Mouse (Mus musculus) embryo, embryonic 11.5 days (tissue): ENCODE measurements around the gene Tenm2.

Experiments
- DNase-seq: peaks from one replicate; pipeline ENCODE4 v3.0.0-alpha.2; 2012; ENCODE audit warnings: low read depth, low spot score

Gene Tenm2

DNA sequence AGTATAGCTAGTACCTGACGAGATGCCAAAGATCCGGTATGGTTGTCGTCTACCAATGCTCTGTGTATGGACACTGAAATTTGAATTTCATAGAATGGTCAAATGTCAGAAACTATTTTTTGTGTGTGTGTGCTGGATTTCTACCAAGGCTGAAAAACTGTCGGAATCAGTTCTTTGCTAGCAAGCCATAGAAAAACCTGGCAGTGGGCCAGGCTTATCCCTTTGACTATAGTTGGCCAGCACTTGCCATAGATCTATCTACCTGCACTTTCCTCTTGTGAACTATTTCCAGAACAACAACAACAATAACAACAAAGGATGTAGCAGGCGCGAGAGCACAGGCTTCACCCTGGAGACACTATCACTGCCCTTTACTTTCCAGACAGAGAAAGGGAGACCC lies 1098.5 kb downstream of the Tenm2 start:
- DNase-seq = no peak

- no peak for DNase-seq
Observed at GRCm38 (mm10) chr11:36134645-36135044, 1101.1 kb downstream of the Tenm2 start.

GRCm38 (mm10) chr11:36123275-36123674 lies 1112.5 kb downstream of the Tenm2 start:
- no peak for DNase-seq

DNA sequence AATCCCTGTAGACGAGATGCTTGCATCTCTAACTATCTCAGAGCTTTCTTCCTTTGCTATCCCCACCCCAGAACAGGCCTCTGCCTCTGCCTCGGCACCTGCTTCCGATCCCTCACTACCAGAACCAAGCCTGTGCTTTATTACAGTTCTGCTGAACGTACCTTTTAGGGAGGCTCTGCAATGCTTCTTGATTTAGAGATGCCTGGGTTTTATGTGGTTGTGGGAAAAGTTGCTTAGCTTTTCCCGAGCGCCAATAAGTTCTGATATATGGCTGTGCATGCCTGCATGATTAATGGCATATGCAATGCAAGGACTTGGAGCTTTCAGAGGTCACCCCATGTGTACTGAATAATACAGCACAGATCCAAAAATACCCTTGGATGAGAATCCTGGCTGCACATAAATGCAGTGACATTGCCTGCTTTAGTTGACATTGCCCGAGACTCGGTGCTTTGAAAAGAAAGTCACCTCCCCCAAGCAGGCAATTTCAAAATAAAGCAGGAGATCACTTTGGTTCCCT lies 1114.3 kb downstream of the Tenm2 start:
- DNase-seq = no peak

GRCm38 (mm10) chr11:36120591-36121409 lies 1115.0 kb downstream of the Tenm2 start:
- no peak for DNase-seq

DNA sequence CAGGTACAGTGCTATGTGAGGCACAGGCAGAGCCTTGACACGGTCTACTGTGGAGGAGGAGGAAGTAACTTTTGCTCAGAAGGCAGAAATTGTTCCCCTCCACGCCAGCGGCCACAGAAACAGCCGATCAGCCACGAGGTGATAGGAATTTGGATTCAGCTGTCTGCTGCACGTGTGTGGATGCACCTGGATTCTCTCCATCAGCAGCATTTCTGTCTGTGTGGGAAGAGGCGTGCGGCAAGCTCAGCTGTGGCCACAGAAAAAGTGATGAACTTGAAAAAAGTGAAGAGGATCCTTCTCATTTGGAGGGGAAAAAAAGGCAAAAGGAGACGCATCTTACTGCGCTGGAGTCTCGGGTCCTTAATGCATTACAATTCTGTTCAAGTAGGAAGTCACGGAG lies 1122.4 kb downstream of the Tenm2 start:
- DNase-seq = no peak

GRCm38 (mm10) chr11:36108970-36109731 lies 1126.6 kb downstream of the Tenm2 start:
- DNase-seq = no peak

GRCm38 (mm10) chr11:36107840-36108239 lies 1127.9 kb downstream of the Tenm2 start:
- no peak for DNase-seq

DNA sequence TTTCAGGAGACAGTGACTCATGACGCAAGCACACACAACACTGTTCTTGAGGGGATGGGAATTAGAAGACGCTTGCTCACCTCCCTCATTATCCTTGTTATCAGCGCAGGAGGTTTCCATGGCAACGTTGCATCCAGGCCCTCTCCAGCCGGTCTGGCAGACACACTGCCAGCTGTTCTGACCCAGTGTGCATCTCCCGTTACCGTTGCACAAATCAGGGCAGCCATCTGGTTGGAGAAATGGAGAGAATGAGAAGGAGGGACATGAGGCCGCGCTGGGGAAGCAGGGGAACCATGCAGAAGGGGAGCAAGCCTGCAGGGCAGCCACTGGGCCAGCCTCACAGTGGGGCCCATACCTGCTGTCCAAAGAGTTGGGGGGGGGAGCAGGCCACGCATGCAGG lies 1129.1 kb downstream of the Tenm2 start:
- no peak for DNase-seq

DNA sequence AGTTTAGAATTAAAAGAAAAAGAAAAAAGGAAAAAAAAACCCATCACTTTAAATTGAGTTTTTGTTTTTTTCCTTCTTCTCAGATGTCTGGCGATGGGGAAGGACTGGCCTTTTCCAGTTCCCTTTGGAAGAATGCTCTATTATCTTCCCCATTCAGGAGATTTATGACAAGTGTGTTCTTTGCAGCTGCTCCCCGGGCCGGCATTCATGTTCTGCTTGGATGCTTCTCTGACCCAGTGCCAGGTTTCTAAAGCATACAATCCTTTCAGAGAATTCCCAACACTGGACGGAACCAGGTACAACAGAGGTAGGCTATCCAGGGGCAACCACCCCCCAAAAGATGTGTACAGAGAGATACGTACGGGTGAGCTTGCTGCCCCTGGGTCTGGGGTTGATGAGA lies 1132.2 kb downstream of the Tenm2 start:
- DNase-seq = no peak

DNA sequence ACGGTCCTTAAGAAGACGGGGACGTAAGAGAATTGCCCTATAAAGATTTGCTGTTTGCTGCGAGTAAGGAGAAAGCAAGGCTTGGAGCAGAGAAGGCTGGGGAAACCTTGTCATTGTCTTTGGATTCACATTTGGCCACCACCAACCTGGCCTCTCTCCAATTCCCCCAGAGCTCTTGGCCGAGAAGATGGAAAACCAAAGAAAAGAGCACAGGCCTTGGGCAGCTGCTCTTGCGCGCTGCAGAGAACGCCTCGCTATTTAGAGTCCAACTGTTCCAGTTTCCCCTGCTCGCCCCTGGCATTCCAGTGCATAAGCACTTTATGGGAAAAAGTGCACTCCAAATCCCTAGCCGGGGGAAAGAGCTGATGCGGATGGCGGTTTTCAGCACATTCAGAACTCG lies 1139.5 kb downstream of the Tenm2 start:
- no peak for DNase-seq

GRCm38 (mm10) chr11:36090210-36090609 lies 1145.6 kb downstream of the Tenm2 start:
- no peak for DNase-seq

DNA sequence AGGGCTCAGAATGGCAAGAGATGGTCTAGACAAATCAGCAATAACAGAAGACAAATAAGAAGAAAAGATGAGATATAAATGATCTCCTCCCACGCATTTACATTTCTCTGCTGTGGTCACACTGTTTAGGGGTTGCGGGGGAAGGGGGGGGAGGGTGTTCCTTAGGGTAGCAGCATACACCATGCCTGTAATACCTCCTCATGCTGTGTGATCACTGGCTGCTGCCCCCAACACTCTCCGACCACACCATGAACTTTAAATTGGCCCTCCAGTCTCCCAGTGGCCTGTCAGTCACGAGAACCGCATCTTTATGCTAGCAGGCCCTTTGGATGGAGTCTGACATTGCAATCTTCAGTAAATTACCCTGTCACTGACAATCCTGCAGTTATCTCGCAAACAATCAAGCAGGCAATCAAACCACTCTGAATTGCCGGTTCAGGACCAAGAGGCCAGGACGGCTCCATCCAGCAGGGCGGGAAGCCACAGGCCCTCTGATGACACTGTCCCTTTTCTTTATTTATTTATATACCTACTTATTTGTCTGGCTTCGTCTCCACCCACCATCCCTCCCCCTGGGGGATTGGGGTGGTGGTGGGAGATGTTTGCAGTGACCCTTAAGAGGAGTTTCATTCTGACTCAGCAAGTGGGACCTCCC lies 1154.2 kb downstream of the Tenm2 start:
- DNase-seq = no peak

- DNase-seq = no peak
Observed at GRCm38 (mm10) chr11:36080766-36081165, 1155.0 kb downstream of the Tenm2 start.

DNA sequence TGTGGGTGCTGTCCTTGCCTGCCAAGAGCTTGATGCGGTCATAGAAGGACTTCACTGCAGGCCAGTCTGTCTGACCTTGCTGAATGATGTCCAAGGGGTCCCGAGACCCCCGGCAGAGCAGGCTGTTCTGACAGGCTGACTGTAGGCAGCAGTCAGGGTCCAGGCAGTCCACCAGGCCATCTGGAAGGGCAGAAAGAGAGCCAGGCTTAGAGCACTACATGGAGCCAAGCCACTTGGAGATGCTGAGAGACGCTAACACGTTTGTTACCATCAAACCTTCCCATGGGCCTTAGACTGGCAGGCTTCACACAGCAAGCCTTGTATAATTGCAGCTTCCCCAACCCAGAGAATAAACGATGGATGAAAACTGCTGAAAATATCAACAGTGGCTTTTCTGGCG lies 1157.4 kb downstream of the Tenm2 start:
- no peak for DNase-seq

DNA sequence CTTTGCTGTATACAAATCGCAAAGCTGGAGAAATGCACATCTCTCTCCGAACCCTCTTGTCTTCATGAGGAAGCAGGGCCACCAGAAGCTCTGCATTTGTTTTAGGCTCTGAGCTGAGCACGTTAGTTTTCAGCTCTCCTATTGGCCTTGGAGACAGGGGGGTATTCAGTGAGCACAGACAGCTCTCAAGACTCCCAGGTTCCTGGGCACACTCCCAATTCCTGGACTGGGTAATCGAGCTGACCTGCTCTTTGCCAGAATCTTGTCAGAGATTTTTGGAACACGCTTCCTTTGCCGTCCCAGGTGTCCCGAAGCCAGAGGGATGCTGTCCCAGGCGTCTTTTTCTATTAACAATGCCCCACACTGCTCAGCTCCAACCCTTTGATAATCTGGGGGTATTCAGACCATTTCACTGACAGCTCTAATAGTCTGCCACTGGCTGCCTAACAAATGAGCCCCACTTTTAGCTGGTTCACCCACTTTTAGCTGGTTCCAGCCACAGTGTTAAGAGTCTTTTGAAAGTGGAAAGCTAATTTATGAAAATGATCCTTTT lies 1161.7 kb downstream of the Tenm2 start:
- DNase-seq = no peak

DNA sequence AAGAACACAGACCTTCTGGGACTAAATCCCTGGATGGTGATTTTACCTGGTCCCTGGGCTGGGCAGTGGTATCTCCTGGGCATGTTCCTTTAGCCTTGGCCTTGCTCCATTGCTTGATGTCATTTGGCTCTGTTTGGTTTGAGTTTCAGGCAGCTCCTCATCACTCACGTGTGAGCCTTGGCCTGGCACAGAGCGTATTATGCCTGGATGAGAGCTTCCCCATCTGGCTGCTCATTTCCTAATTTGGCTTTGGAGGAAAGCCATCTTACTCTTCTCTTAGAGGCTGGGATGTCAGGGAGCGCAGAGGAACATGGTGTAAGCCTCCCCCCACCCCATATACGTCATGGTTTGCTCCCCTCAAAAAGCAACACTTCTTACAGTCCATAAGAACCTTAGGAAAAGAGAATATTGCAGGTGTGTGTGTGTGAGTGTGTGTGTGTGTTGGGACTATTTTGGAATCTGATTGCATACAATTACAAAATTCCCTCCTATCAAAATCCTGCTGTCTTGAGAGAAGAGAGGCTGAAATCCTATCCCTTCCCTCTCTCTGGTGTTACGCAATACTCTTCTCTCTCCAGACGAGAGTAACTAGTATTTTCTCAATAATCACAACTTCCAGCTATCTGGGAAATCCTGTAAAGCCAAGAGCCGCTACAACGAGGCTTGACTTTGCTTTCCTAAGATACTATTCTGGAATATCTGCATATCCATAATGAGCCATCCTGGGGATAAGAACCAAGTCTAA lies 1162.5 kb downstream of the Tenm2 start:
- DNase-seq = no peak

- DNase-seq = no peak
Observed at GRCm38 (mm10) chr11:36072646-36073045, 1163.1 kb downstream of the Tenm2 start.

GRCm38 (mm10) chr11:36072038-36072437 lies 1163.7 kb downstream of the Tenm2 start:
- DNase-seq = no peak

DNA sequence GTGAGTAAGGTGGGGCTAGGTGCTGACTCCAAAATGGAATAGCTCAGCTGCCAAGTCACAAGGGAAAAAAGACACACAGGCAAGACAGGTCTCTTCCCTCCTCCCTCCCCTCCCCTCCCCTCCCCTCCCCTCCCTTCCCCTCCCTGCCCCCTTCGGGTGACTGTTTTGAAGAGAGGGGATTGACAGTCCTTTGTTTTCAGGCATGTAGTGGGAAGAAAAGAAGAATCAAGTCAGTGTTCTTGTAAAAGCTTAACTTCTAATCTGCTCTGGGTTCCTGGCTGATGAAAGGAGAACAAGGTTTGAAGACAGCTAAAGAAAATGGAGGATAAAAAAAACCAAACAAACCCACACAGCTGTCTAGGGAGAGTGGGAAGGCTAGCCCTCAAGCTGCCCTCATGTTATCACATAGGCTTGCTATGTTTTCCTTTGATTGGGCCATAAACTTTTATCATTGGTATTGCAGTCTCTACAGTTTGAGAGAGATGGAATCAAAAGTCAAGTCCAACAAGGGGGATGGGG lies 1176.4 kb downstream of the Tenm2 start:
- DNase-seq = no peak

DNA sequence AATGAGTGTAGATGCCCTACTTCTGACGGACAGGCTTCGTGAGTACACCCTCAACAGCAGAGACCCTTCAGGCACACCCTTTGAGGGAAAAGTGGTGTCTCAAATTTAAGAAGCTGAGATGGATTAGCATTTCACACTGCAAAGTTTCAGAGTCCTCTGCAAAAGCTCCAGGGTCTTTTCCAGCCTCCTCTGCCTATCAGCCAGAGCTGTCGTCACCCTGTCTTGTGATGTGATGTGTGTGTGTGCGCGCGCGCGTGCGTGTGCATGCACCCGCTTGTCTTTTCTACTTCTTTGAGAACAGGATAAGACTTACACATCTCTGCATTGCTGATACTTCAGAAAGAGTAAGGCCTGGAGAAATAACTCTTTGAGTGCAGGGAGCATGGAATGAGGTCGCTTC lies 1179.2 kb downstream of the Tenm2 start:
- DNase-seq = no peak
